Mouse (Mus musculus) stomach, embryonic 15.5 days (tissue): ENCODE measurements around the gene Idh3a. TPM values are rescaled to one million over a fixed set of nuclear protein-coding genes. Genes with fewer than 3 reads are reported as not detected.

Experiments used
- ATAC-seq: fragments of 200-750 bp; cut with Nextera tagmentation; 2 replicates; pipeline ENCODE4 v1.8.0; 2017; ENCODE audit warnings: low read depth, moderate number of reproducible peaks, moderate TSS enrichment; ENCODE audit not compliant: insufficient read depth, low FRiP score
- H3K27ac ChIP-seq: fragments of 300-500 bp; sonication (generic); 2 replicates; pipeline ENCODE4 v1.5.1; 2015; ENCODE audit warnings: mild to moderate bottlenecking, inconsistent platforms
- H3K27me3 ChIP-seq: fragments of 300-500 bp; sonication (generic); replicated peaks from 2 replicates; pipeline ENCODE4 v1.6.1; 2015; ENCODE audit warnings: inconsistent platforms
- H3K36me3 ChIP-seq: fragments of 300-500 bp; sonication (generic); 2 replicates; pipeline ENCODE4 v1.6.1; 2015; ENCODE audit warnings: inconsistent platforms
- H3K4me1 ChIP-seq: fragments of 300-500 bp; sonication (generic); 2 replicates; pipeline ENCODE4 v1.6.1; 2015; ENCODE audit warnings: inconsistent platforms
- H3K4me2 ChIP-seq: fragments of 300-500 bp; sonication (generic); 2 replicates; pipeline ENCODE4 v1.6.1; 2015; ENCODE audit warnings: mild to moderate bottlenecking, inconsistent platforms
- H3K4me3 ChIP-seq: fragments of 300-500 bp; sonication (generic); replicated peaks from 2 replicates; pipeline ENCODE4 v1.5.1; 2015; ENCODE audit warnings: inconsistent platforms
- H3K9ac ChIP-seq: fragments of 300-500 bp; sonication (generic); 2 replicates; pipeline ENCODE4 v1.6.1; 2015; ENCODE audit warnings: inconsistent platforms
- H3K9me3 ChIP-seq: fragments of 300-500 bp; sonication (generic); 2 replicates; pipeline ENCODE4 v1.6.1; 2016; ENCODE audit warnings: inconsistent platforms
- WGBS: fragments of 180-500 bp; shearing (Covaris S2); methylation state at CpG from one replicate; pipeline ENCODE4 v1.1.7; 2015; 5-methylcytosine and 5-hydroxymethylcytosine counted together
- polyA plus RNA-seq: library from polyadenylated mRNA; unstranded; fragments of >200 nt; fragmentation: Nextera tagmentation; extraction: Ambion mirVana; gene quantifications from 2 replicates; pipeline ENCODE4 v1.2.1, GENCODE M21; 2015

Idh3a gene
- polyA plus RNA-seq, 1 experiment from 2014 or later = 128 TPM

DNA sequence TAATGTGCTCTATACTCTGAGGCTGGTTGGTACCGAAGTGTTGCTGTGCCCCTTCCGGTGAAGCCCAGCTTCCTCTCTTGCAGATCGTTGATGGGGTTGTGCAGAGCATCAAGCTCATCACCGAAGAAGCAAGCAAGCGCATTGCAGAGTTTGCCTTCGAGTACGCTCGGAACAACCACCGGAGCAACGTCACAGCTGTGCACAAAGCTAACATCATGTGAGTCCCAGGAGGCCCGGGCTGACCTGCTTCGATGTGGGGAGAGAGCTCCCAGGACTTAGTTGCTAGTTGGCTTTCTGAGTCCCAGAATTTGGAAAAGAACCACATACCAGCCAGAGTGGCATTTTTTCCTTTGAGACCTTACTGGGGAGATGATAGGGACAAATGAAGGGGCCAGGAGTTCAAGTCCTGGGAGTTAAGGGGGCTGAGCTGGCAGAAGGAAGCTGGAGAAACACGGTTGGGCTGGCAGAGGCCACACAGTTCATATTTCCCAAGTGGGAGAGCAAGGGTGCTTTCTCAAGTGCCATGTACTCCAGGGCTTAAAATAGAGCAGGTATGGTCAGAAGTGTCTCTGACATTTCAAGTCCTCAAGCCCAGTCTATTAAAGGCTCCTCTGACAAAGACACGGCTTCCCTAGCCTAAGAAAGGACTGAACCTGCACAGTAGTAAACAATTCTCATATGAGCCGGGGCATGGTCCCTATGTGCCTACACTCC, 10.8 kb downstream of the Idh3a start:
- no peak for ATAC-seq
- H3K27me3 ChIP-seq = no peaks in the 10 kb centered on the region
- H3K4me2 ChIP-seq = no peak overlapping the region
- H3K27ac ChIP-seq = no peak overlapping the region
- no peak overlapping the region for H3K9ac ChIP-seq
- no peak overlapping the region for H3K4me3 ChIP-seq
- H3K9me3 ChIP-seq = no peaks in the 10 kb centered on the region
- H3K36me3 ChIP-seq = peaks cover 51% of the 10 kb centered on the region
- 92% methylated on average over 15 of the region's 15 CpGs for WGBS
- no peaks in the 10 kb centered on the region for H3K4me1 ChIP-seq

- no peaks in the 10 kb centered on the region for H3K9me3 ChIP-seq
- H3K4me1 ChIP-seq = no peaks in the 10 kb centered on the region
- no peaks in the 10 kb centered on the region for H3K27me3 ChIP-seq
- no peak overlapping the region for H3K4me3 ChIP-seq
- no peak overlapping the region for H3K4me2 ChIP-seq
- ATAC-seq = no peak
- peaks cover 37% of the 10 kb centered on the region for H3K36me3 ChIP-seq
- no peak overlapping the region for H3K9ac ChIP-seq
- WGBS = 90% methylated on average over 2 of the region's 2 CpGs
- no peak overlapping the region for H3K27ac ChIP-seq
These were observed 16.3 kb downstream of the Idh3a start for GRCm38 (mm10) chr9:54602386-54602785.

DNA sequence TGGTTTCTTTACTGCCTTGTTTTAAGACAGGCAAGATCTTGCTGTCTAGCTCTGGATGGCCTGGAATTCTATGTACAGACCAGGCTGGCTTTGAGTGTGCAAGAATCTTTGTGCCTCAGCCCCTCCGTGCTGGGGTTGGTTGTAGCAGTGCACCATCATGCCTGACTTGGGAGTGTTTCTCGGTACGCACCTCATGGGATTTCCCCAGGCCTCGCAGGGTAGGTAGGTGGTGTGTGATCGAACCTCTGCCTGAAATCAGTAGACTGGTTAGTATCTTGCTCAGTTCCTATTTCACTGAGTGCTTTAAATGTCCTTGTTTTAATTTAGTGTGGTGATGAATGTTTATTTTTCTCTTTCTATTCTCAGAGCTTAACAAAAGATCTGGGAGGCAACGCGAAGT, 16.8 kb downstream of the Idh3a start:
- H3K36me3 ChIP-seq = peaks cover 35% of the 10 kb centered on the region
- H3K9me3 ChIP-seq = no peaks in the 10 kb centered on the region
- no peak overlapping the region for H3K9ac ChIP-seq
- no peak overlapping the region for H3K27ac ChIP-seq
- ATAC-seq = no peak
- H3K4me1 ChIP-seq = no peaks in the 10 kb centered on the region
- no peak overlapping the region for H3K4me2 ChIP-seq
- 90% methylated on average over 7 of the region's 7 CpGs for WGBS
- H3K27me3 ChIP-seq = no peaks in the 10 kb centered on the region
- no peak overlapping the region for H3K4me3 ChIP-seq

DNA sequence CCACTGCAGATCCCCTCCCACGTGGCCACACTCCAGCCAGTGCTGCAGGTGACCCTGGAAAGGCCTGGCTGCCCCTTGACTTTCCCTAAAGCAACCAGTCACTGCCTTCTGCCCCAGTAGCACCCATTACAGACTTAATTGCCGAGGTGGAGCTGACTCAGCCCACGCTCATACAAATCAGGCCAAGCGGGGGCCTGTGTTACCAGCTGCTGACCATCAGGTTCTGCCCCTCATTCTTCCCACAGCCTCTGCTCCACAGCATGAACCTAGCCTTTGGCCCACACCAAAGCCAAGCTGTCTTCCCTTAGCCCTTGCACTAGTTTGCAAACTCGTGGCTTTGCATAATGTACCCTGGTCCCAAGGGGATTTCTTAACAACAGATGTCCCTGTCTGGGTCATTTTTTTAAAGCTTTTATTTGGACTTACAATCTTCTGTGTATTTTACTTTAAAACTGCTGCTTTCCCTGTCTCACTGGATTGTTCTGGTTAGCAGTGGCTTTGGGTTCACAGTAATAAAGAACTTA, 18.1 kb downstream of the Idh3a start:
- no peaks in the 10 kb centered on the region for H3K4me1 ChIP-seq
- H3K4me2 ChIP-seq = no peak overlapping the region
- no peaks in the 10 kb centered on the region for H3K27me3 ChIP-seq
- no peak for ATAC-seq
- WGBS = 83% methylated on average over 5 of the region's 5 CpGs
- no peak overlapping the region for H3K27ac ChIP-seq
- no peaks in the 10 kb centered on the region for H3K9me3 ChIP-seq
- no peak overlapping the region for H3K9ac ChIP-seq
- H3K36me3 ChIP-seq = peaks cover 26% of the 10 kb centered on the region
- no peak overlapping the region for H3K4me3 ChIP-seq

DNA sequence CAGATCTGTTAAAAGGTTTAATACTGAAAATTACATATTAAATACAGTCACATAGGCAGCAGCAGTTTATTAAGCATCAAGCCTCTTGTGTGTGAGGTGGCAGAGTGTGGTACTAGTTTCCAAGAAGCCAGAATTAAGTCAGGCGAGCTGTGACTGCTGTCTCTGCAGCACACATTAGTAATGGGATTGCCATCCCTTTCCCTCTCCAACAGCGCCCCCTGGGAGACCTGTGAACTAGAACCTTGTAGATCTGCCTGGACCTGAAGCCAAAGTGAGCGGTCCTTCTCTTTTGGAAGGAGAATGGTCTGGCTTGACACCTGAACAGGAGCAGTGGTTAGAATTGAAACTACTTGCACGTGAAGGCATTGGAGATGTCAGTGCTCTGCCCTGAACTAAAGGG, 18.8 kb downstream of the Idh3a start:
- WGBS = 49% methylated on average over 4 of the region's 4 CpGs
- H3K9me3 ChIP-seq = no peaks in the 10 kb centered on the region
- no peak overlapping the region for H3K4me2 ChIP-seq
- H3K27me3 ChIP-seq = no peaks in the 10 kb centered on the region
- no peak overlapping the region for H3K4me3 ChIP-seq
- no peak for ATAC-seq
- H3K27ac ChIP-seq = no peak overlapping the region
- H3K4me1 ChIP-seq = no peaks in the 10 kb centered on the region
- H3K9ac ChIP-seq = no peak overlapping the region
- 0 out of 2 replicates have a peak, but pooled peaks cover 20% of the 10 kb centered on the region for H3K36me3 ChIP-seq

- ATAC-seq = no peak
These were observed 26.7 kb downstream of the Idh3a start for GRCm38 (mm10) chr9:54612781-54613191.

GRCm38 (mm10) chr9:54614182-54614850, 28.2 kb downstream of the Idh3a start:
- H3K4me3 ChIP-seq = no peak overlapping the region
- H3K27me3 ChIP-seq = no peaks in the 10 kb centered on the region
- 0 out of 2 replicates have a peak, but pooled peaks have one; percentile 57 for ATAC-seq
- no peak overlapping the region for H3K4me2 ChIP-seq
- H3K9me3 ChIP-seq = no peaks in the 10 kb centered on the region
- 45% methylated on average over 13 of the region's 13 CpGs for WGBS
- no peaks in the 10 kb centered on the region for H3K36me3 ChIP-seq
- H3K27ac ChIP-seq = no peak overlapping the region
- H3K4me1 ChIP-seq = no peaks in the 10 kb centered on the region
- no peak overlapping the region for H3K9ac ChIP-seq

More at GRCm38 (mm10) chr9:54612781-54613191, 26.7 kb downstream of the Idh3a start:
- no peaks in the 10 kb centered on the region for H3K4me1 ChIP-seq
- H3K4me3 ChIP-seq = no peak overlapping the region
- WGBS = 72% methylated on average over 5 of the region's 5 CpGs
- H3K27me3 ChIP-seq = no peaks in the 10 kb centered on the region
- H3K9me3 ChIP-seq = no peaks in the 10 kb centered on the region
- peak overlapping the region; percentile 36; the same call in 1 of the 2 replicates for H3K27ac ChIP-seq
- no peak overlapping the region for H3K9ac ChIP-seq
- no peak overlapping the region for H3K4me2 ChIP-seq
- no peaks in the 10 kb centered on the region for H3K36me3 ChIP-seq

- Histone ChIP-seq H3K9ac (no peak overlapping the region), H3K27ac (no peak overlapping the region), H3K4me2 (no peak overlapping the region), H3K9me3 (no peaks in the 10 kb centered on the region), H3K4me3 (no peak overlapping the region), H3K36me3 (no peaks in the 10 kb centered on the region), H3K27me3 (no peaks in the 10 kb centered on the region), H3K4me1 (no peaks in the 10 kb centered on the region)
- ATAC-seq = no peak
- 86% methylated on average over 5 of the region's 5 CpGs for WGBS
These were observed 41.1 kb downstream of the Idh3a start for GRCm38 (mm10) chr9:54627240-54627639.

- Histone ChIP-seq H3K4me3 (no peak overlapping the region), H3K4me1 (no peaks in the 10 kb centered on the region), H3K27me3 (no peaks in the 10 kb centered on the region), H3K9ac (no peak overlapping the region), H3K27ac (no peak overlapping the region), H3K4me2 (no peak overlapping the region), H3K36me3 (no peaks in the 10 kb centered on the region), H3K9me3 (no peaks in the 10 kb centered on the region)
- ATAC-seq = no peak
- 90% methylated on average over 4 of the region's 4 CpGs for WGBS
These were observed 42.6 kb downstream of the Idh3a start for GRCm38 (mm10) chr9:54628752-54629151.

DNA sequence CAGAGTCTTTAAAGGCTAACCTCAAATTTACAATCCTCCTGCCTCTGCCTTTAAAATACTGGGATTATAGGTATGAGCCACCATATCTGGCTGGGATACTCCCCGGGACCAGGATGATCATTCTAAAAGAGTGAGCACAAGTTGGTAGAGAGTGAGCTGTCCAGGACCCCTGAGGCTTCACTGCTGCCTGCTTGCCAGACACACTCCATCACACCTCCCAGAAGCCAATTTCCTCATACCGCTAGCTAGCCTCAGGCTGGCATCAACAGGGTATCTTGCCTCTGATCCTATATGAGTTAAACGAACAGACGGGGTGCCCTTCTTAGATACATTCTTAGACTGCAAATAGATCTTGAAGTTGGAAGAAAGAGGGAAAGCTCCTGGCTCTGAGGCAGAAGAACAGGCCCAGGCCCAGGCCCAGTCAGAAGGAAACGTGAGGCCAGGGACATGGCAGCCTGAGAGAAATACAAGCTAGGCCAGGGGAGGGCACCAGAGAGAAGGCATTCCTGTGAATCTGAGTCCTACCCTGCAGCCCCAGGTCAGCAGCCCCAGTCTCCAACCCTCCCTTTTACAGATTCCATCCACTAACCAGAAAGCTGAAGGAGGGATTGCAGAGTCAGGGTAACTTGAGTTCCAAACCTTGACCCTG, 43.6 kb downstream of the Idh3a start:
- Histone ChIP-seq H3K27ac (no peak overlapping the region), H3K27me3 (no peaks in the 10 kb centered on the region)
- 85% methylated on average over 5 of the region's 5 CpGs for WGBS

GRCm38 (mm10) chr9:54630905-54631304, 44.8 kb downstream of the Idh3a start:
- no peak overlapping the region for H3K4me2 ChIP-seq
- no peak overlapping the region for H3K4me3 ChIP-seq
- H3K36me3 ChIP-seq = no peaks in the 10 kb centered on the region
- H3K27me3 ChIP-seq = no peaks in the 10 kb centered on the region
- H3K9me3 ChIP-seq = no peaks in the 10 kb centered on the region
- no peak overlapping the region for H3K27ac ChIP-seq
- H3K4me1 ChIP-seq = no peaks in the 10 kb centered on the region
- no peak overlapping the region for H3K9ac ChIP-seq
- ATAC-seq = no peak

More for the DNA sequence above, 43.6 kb downstream of the Idh3a start:
- H3K36me3 ChIP-seq = no peaks in the 10 kb centered on the region
- no peak overlapping the region for H3K4me3 ChIP-seq
- H3K9ac ChIP-seq = no peak overlapping the region
- H3K9me3 ChIP-seq = no peaks in the 10 kb centered on the region
- H3K4me1 ChIP-seq = no peaks in the 10 kb centered on the region
- H3K4me2 ChIP-seq = no peak overlapping the region
- no peak for ATAC-seq

- Histone ChIP-seq H3K9me3 (no peaks in the 10 kb centered on the region), H3K4me3 (no peak overlapping the region), H3K9ac (no peak overlapping the region), H3K4me2 (no peak overlapping the region), H3K27me3 (no peaks in the 10 kb centered on the region), H3K27ac (no peak overlapping the region), H3K36me3 (no peaks in the 10 kb centered on the region), H3K4me1 (no peaks in the 10 kb centered on the region)
- no peak for ATAC-seq
- WGBS = 53% methylated on average over 2 of the region's 2 CpGs
These were observed 47.3 kb downstream of the Idh3a start for GRCm38 (mm10) chr9:54633401-54633800.
